Mouse (Mus musculus) spleen, adult 18-20 months (tissue): ENCODE measurements around the gene Zfp423.

Source experiments
- DNase-seq, 2 experiments: peaks; one replicate each; pipeline ENCODE4 v3.0.0; 2022; ENCODE audit warnings: mixed read lengths in 2 of 2

The Zfp423 gene

GRCm38 (mm10) chr8:87802571-87802970 is 156.8 kb downstream of the Zfp423 start:
- DNase-seq = no peak

DNA sequence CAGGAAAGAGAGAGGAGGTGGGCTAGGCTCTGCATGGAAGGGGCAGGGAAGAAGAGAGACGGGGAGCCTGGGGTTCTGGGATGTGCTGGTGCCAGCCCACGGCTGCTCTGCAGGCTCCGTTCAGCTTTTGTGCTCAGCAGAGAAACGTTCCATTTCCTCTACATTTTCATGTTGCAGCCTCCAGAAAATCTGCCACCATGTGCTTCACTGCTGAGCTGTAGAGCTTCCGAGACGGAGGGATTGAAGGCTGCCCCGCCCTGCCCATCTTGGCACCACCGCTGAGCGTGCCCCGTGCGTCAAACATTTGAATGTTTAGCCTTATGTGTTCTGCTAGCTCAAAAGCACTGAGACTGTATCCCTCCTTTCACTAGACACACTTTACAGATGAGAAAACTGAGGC is 159.3 kb downstream of the Zfp423 start:
- no peak for DNase-seq

DNA sequence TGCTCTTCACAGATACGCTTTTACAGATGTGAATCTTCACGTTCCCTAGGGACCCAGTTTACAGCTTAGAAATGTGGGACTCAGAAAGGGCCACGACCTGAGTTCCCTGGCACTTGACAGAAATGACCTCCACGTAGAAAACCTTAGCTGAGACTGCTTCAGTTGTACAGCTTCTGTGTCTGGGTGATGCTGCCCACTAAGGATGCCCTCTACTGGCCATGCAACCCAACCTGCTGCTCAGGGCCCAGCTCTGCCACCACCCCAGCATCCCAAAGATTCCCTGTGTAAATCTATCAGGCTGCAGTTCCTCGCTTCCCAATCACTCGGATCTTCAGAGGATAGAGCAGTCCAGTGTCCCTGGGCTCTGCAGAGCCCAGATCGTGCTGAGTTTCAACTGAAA is 163.2 kb downstream of the Zfp423 start:
- no peak for DNase-seq

DNA sequence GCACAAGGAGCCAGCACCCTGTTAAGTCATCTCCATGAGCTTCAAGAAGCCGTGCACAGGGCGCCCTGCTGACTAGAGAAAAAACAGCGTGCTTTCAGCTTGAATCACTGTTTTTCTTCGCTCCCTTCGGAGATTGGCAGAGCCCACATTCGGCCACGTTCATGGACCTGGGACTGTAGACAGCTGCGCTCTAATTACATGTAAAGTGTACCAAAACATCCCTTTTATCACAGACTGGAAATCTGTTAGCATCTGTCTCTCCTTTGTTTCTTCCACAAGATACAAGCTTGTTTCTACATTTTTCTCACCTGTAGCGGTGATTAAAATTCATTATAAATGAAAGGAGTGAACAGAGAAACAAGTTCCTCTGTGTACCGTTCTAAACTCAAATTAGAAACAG is 164.8 kb downstream of the Zfp423 start:
- DNase-seq = no peak

- no peak for DNase-seq
Measured at GRCm38 (mm10) chr8:87791103-87791502, 168.3 kb downstream of the Zfp423 start.

- no peak for DNase-seq
Measured at GRCm38 (mm10) chr8:87784641-87785439, 174.6 kb downstream of the Zfp423 start.

DNA sequence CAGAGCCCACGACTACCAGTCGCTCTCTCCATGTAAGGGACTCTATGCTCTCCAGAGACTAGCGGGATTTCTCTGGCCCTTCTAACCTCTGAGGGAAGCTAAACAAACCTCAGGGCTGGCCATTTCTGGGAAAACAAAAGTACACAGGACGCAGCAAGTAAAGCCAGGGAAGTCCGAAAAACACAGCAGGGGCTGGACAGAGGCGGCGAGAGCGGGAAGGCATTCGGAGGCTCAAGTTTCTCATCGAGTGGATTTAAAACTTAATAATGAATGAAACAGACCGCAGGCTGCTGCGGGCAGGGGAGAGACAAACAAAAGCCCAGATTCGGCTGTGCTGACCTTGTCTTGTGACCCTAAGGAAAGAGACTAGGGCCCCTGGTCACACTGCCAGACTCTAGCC is 175.2 kb downstream of the Zfp423 start:
- DNase-seq = no peak

GRCm38 (mm10) chr8:87783198-87783597 is 176.2 kb downstream of the Zfp423 start:
- DNase-seq = no peak

GRCm38 (mm10) chr8:87777586-87777985 is 181.8 kb downstream of the Zfp423 start:
- no peak for DNase-seq

GRCm38 (mm10) chr8:87775889-87776288 is 183.5 kb downstream of the Zfp423 start:
- no peak for DNase-seq

- no peak for DNase-seq
Measured at GRCm38 (mm10) chr8:87774966-87775365, 184.4 kb downstream of the Zfp423 start.

DNA sequence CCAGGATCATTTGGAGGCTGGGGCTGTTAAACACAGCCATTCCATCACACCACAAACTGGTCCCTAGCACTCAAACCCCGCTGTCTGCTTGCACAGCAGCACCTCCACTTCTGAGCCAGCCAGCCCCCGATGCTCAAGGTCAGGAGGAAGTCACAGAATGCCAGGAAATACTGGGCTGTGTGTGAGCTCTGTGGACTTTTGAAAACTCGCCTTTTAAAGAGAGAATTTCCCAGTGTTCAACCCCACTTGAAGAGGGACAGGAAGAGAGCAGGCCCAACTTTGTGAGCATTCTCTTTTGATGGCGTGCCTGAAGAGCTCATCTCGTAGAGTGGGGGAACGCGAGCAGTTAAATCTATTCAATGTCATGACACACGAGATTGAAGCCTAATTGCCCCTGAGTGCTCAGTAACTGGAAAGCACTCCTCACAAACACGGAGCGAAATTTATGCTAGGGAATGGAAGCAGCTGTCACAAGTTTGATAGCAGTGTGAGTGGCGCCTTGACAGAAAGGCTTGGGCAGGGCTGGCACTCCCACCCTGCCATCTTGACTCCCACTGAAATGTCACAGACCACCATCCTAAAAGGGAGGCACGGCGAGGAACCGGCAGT is 186.4 kb downstream of the Zfp423 start:
- no peak for DNase-seq

DNA sequence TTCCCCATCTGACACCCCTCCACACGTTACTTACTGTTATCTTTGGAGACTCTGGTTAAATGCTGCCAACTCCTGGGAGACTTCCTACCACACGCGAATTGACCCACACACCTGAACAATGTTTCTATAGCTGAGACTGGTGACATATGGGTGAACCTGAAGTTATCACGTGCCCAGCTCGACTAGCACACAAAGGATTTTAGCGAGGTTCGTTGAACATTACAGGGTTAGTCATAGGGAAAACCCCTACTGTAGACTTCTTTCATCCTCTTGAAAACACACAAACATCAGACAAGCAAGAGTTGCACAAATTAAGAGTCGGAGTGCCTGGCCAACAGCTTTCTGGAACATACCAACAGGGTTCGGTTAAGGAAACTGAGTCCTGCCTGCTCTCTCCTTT is 191.5 kb downstream of the Zfp423 start:
- DNase-seq = no peak

DNA sequence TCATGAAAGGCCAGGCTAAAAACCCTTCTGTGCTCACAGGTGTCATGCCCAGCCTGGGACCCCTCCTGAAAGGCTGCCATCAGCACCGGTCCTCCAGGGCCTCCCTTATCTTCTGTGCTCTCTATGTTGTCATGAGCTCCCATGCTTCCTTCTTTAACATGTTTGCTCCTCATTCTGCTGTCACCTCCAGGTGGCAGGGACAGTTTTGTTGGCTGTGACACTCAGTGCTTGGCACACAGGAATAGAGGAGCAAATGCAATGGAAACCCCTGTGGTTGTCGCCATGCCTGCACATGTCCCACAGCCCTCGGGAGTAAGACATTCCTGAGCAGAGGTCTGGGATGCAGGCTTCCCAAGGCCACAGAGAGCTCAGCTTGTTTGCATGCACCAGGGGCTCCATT is 194.1 kb downstream of the Zfp423 start:
- DNase-seq = no peak

GRCm38 (mm10) chr8:87758750-87759149 is 200.6 kb downstream of the Zfp423 start:
- no peak for DNase-seq

GRCm38 (mm10) chr8:87754853-87755252 is 204.5 kb downstream of the Zfp423 start:
- no peak for DNase-seq

DNA sequence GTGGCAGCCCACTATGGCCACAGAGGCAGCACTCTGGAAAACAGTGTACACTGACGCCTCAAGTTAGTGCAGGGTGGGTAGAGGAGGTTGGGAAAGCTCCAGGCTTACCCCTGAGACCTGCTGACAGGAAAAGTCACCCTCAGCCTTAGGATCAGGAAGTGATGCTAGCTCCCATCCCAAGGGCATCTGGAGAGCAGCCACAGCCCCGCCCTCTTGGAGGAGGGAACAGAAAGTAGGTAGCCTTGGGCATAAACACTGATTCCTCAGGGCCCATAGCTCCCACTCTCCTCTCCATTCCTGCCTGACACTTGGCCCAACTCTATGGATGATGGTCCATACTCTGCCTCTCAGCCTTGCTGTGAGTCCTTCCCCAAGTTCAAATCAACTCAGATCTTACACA is 205.8 kb downstream of the Zfp423 start:
- no peak for DNase-seq

GRCm38 (mm10) chr8:87753148-87753547 is 206.2 kb downstream of the Zfp423 start:
- DNase-seq = no peak

- DNase-seq = no peak
Measured at GRCm38 (mm10) chr8:87752710-87753109, 206.7 kb downstream of the Zfp423 start.

GRCm38 (mm10) chr8:87747582-87747981 is 211.8 kb downstream of the Zfp423 start:
- no peak for DNase-seq

DNA sequence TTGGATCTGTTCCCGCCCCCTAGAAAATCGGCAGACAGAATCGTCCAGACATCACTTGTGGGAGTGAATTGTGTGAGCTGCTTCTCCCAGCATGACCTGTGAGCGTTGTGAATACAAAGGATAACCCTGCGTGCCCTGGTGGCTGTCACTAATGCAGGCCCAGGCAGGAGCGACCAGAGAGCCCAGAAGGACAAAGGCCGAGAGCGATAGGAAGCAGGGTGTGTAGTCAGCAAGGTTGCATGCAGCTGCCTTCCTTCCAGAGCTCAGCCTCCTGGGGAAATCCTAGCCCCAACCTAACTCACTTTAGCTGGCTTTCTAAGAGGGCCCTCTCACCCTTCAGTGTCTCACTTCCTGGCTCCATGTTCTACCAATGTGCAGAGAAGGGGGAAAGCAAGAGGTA is 212.3 kb downstream of the Zfp423 start:
- DNase-seq = no peak

GRCm38 (mm10) chr8:87746072-87746471 is 213.3 kb downstream of the Zfp423 start:
- no peak for DNase-seq

- DNase-seq = no peak
Measured at GRCm38 (mm10) chr8:87745125-87745698, 214.2 kb downstream of the Zfp423 start.

DNA sequence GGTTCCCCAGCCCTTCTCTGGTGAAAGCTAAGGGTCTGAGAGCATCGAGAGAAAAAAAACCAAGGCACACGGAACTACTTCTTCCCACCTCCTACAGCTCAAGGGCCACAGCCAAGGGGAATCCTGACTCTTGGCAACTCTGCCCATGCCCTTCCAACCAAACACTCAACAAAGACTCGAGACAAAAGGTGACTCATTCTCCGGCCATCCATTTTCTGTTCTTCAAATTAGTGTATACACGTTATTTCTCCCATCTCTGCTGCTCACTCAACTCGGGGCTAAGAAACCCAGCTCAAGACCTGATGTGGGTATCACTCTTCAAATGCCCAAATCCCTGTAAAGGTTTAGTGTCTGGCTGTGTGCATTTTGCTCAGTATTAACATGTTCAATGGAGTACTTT is 214.8 kb downstream of the Zfp423 start:
- no peak for DNase-seq
